Mouse (Mus musculus) testis, adult 2 months (tissue): ENCODE results near the gene Dmwd.

ENCODE experiments used
- CTCF ChIP-seq: fragments of 200-500 bp; IDR thresholded peaks from 2 replicates; pipeline ENCODE4 v1.5.1; 2012; ENCODE audit warnings: low read depth, mild to moderate bottlenecking, inconsistent platforms, low read length, moderate library complexity; ENCODE audit not compliant: control insufficient read depth, insufficient read depth, insufficient replicate concordance
- POLR2A ChIP-seq: fragments of 200-500 bp; IDR thresholded peaks from 2 replicates; pipeline ENCODE4 v1.6.1; 2012; ENCODE audit warnings: low read depth, mild to moderate bottlenecking, inconsistent platforms, low read length, moderate library complexity; ENCODE audit not compliant: control insufficient read depth

GRCm38 (mm10) chr7:19121686-19122085, 45.7 kb downstream of the Dmwd start:
- no peak for TF ChIP-seq CTCF
- no peak for TF ChIP-seq POLR2A
